Mouse (Mus musculus) liver, postnatal 0 days (tissue): ENCODE measurements at regions not wholly inside any gene's neighbourhood (a gene's known extent, or its start where the extent isn't known, plus 50 kb on each side); places are given as distances from the start of the nearest gene placed in this dataset.
"Not testable (repeated sequence)": the region's sequence is repeated elsewhere in the genome, so short reads cannot be mapped to it uniquely, and the experiment has no call there.

Source experiments
- ATAC-seq: fragments of 200-750 bp; cut with Nextera tagmentation; 2 replicates; pipeline ENCODE4 v1.8.0; 2017; ENCODE audit warnings: mild to moderate bottlenecking, moderate library complexity
- DNase-seq: peaks from one replicate; pipeline ENCODE4 v3.0.0-alpha.2; 2016
- H3K27ac ChIP-seq: fragments of 300-500 bp; sonication (generic); 2 replicates; pipeline ENCODE4 v1.5.1; 2014; ENCODE audit warnings: antibody characterized with exemption, moderate library complexity, mild to moderate bottlenecking, low read depth
- H3K27me3 ChIP-seq: fragments of 300-500 bp; sonication (generic); 2 replicates; pipeline ENCODE4 v1.6.1; 2014; ENCODE audit warnings: low read length, control low read depth, mixed read lengths; ENCODE audit not compliant: insufficient read depth
- H3K36me3 ChIP-seq: fragments of 300-500 bp; sonication (generic); replicated peaks from 2 replicates; pipeline ENCODE4 v1.6.1; 2014; ENCODE audit warnings: mild to moderate bottlenecking, control low read depth, low read length, moderate library complexity, mixed read lengths; ENCODE audit not compliant: insufficient read depth
- H3K4me1 ChIP-seq: fragments of 300-500 bp; sonication (generic); 2 replicates; pipeline ENCODE4 v1.6.1; 2014; ENCODE audit warnings: antibody characterized with exemption, mild to moderate bottlenecking, control low read depth; ENCODE audit not compliant: insufficient read depth
- H3K4me2 ChIP-seq: fragments of 300-500 bp; sonication (generic); 2 replicates; pipeline ENCODE4 v1.6.1; 2014; ENCODE audit warnings: low read depth, mild to moderate bottlenecking, low read length, moderate library complexity, mixed read lengths
- H3K4me3 ChIP-seq: fragments of 300-500 bp; sonication (generic); 2 replicates; pipeline ENCODE4 v1.5.1; 2014; ENCODE audit warnings: low read depth, low read length
- H3K9ac ChIP-seq: fragments of 300-500 bp; sonication (generic); replicated peaks from 2 replicates; pipeline ENCODE4 v1.6.1; 2014; ENCODE audit warnings: mild to moderate bottlenecking, moderate library complexity
- H3K9me3 ChIP-seq: fragments of 300-500 bp; sonication (generic); 2 replicates; pipeline ENCODE4 v1.6.1; 2016; ENCODE audit warnings: mild to moderate bottlenecking, control low read depth, low read length, mixed read lengths
- CTCF ChIP-seq: sonication (generic); IDR thresholded peaks from 2 replicates; pipeline ENCODE4 v1.5.1; 2016; ENCODE audit warnings: antibody characterized with exemption, low read depth
- EP300 ChIP-seq: IDR thresholded peaks from 2 replicates; pipeline ENCODE4 v1.6.1; 2016; ENCODE audit warnings: antibody characterized with exemption, low read depth, mild to moderate bottlenecking
- WGBS: fragments of 180-500 bp; shearing (Covaris S2); extraction: QIAGEN DNeasy Blood & Tissue Kit; methylation state at CpG from one replicate; pipeline ENCODE4 v1.1.7; 2014; ENCODE audit not compliant: insufficient replicate concordance; 5-methylcytosine and 5-hydroxymethylcytosine counted together

- H3K27ac ChIP-seq: no peak overlapping the region
- no peak for TF ChIP-seq EP300
- TF ChIP-seq CTCF: no peak
- H3K4me2 ChIP-seq: no peak overlapping the region
- whole genome bisulfite sequencing: 30% methylated on average over 3 of the region's 3 CpGs
- H3K27me3 ChIP-seq: no peaks in the 10 kb centered on the region
- ATAC-seq (no peak), DNase-seq (no peak)
- H3K9me3 ChIP-seq: no peaks in the 10 kb centered on the region
- H3K4me1 ChIP-seq: no peaks in the 10 kb centered on the region
- no peak overlapping the region for H3K4me3 ChIP-seq
- no peaks in the 10 kb centered on the region for H3K36me3 ChIP-seq
- H3K9ac ChIP-seq: no peak overlapping the region
Measured at GRCm38 (mm10) chr4:97476571-97477190, 293.7 kb upstream of the Gm10192 start.

- not testable (repeated sequence) for H3K9me3 ChIP-seq, H3K4me3 ChIP-seq, ATAC-seq, H3K4me2 ChIP-seq, H3K27ac ChIP-seq, H3K36me3 ChIP-seq, H3K4me1 ChIP-seq, H3K9ac ChIP-seq, H3K27me3 ChIP-seq, DNase-seq
- WGBS: 71% methylated on average over 8 of the region's 8 CpGs
Measured at GRCm38 (mm10) chr4:97473492-97473891, 290.5 kb upstream of the Gm10192 start.

DNA sequence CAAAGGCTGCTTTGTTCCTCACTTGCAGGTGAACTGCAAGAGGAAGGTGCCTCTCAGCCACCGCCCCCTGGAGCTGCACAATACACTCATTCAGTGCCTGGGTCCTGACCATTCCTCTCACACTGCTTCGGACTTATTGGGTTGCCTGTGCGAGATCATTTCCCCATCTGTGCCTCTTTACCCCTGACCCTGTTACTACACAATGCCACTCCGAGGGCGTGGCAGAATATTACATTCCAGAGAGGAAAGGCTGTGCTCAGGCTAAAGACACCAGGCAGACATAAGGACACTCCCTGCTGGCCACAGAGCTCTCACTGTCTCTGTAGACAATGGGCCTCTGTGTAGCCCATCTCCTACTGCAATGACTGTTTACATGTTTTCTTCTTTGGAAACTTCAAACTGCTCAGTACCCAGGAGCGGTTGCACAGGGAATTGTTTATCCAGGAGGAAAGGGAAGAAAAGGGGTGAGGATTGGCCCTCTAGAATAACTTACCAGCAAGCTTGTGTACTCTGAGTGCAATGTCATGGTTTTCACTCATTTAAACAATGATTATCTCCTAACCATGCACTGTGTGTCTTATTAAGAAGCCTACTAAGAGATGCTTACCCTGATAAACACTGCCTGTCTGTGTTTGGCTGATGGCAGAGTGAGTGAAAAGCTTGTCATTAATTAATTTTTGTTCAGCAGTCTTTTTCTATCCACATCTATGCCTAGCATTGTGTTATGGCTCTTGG lies 283.1 kb upstream of the Gm10192 start:
- H3K9me3 ChIP-seq: no peaks in the 10 kb centered on the region
- no peak overlapping the region for H3K4me2 ChIP-seq
- H3K4me1 ChIP-seq: no peaks in the 10 kb centered on the region
- WGBS: 54% methylated on average over 6 of the region's 6 CpGs
- ATAC-seq (no peak), DNase-seq (no peak)
- no peaks in the 10 kb centered on the region for H3K36me3 ChIP-seq
- H3K9ac ChIP-seq: no peak overlapping the region
- H3K4me3 ChIP-seq: no peak overlapping the region
- TF ChIP-seq CTCF (no peak), EP300 (no peak)
- H3K27ac ChIP-seq: no peak overlapping the region
- no peaks in the 10 kb centered on the region for H3K27me3 ChIP-seq

DNA sequence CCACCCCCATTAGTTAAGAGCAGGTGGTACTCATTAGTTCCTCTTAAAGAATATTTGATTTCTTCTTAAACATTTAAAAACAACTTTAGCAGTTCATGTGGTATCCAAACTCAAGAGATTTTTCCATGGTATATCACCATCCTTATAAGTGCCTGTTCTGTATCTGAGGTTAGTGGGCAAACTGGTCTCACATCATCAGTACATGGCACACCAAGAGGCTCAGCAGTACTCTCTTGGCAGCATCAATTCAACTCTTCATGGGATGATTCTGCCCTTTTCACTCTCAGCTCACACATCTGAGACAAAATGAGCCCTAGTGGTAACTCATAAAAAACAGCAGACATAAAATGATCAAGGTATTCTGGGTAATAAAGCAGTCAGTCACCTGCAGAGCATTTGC lies 282.6 kb upstream of the Gm10192 start:
- TF ChIP-seq CTCF (no peak), EP300 (no peak)
- H3K4me2 ChIP-seq: no peak overlapping the region

DNA sequence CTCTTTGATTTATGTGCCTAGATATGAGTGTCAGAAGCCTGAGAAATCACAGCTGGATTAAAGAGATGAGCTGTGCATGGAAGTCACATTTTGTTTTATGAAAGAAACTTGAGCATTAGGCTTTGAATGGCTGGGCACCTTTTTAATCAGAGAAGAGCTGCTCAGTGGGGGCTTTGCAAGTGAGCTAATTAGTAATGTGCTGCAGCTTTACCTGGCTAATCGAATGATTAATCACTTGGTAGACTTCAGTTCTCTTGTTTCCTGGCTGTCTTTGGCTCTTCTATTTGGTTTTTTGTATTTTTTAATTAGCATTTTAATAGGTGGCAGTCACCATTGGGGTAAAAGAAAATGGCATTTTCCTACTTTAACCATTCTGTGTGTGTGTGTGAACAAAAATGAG lies 278.2 kb upstream of the Gm10192 start:
- no peaks in the 10 kb centered on the region for H3K27me3 ChIP-seq
- H3K27ac ChIP-seq: no peak overlapping the region
- DNase-seq (no peak), ATAC-seq (no peak)
- no peak overlapping the region for H3K9ac ChIP-seq
- no peaks in the 10 kb centered on the region for H3K36me3 ChIP-seq
- 64% methylated on average over 1 of the region's 1 CpGs for WGBS
- no peaks in the 10 kb centered on the region for H3K4me1 ChIP-seq
- H3K9me3 ChIP-seq: no peaks in the 10 kb centered on the region
- no peak overlapping the region for H3K4me3 ChIP-seq
- no peak overlapping the region for H3K4me2 ChIP-seq
- TF ChIP-seq EP300: no peak
- no peak for TF ChIP-seq CTCF

More for the DNA sequence above, 282.6 kb upstream of the Gm10192 start:
- no peak overlapping the region for H3K27ac ChIP-seq
- no peak overlapping the region for H3K4me3 ChIP-seq
- H3K27me3 ChIP-seq: no peaks in the 10 kb centered on the region
- no peak overlapping the region for H3K9ac ChIP-seq
- no peaks in the 10 kb centered on the region for H3K4me1 ChIP-seq
- ATAC-seq (no peak), DNase-seq (no peak)
- H3K9me3 ChIP-seq: no peaks in the 10 kb centered on the region
- H3K36me3 ChIP-seq: no peaks in the 10 kb centered on the region

DNA sequence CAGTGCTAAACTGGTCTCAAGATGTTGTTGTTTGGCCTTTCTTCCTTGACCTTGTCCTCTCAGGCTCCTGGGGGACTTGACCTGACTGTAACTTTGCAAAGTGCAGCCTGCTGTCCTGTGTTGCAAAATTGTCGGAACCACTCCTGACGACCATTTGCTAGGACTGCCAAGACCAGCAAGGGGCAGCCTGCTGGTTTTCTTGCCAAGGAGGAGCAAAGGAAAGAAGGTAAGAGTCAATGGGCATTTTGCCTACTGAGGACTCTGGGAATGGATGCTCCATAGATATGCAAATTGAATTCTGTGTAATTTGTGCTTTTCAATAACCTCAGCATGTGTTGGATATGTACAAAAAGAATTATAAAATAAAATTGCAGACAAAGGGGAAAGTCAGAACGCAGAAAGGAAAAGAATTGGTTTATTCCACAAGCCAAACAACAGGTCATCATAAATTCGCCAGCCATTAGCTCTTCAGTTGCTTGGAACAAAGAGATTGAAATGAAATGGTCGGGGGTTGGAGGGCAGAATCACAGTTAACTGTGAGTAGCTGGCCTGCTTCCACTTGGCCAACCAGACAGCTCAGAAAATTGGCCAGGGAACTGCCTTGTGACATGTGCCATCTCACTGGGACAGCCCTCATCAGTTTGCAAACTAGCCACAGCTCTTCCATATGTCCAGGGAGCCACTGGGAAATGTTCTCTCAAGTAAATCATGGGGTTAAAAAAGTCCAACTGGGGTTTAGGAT lies 256.5 kb upstream of the Gm10192 start:
- no peaks in the 10 kb centered on the region for H3K4me1 ChIP-seq
- no peak overlapping the region for H3K9ac ChIP-seq
- H3K36me3 ChIP-seq: no peaks in the 10 kb centered on the region
- TF ChIP-seq CTCF: no peak
- no peak for TF ChIP-seq EP300
- 60% methylated on average over 5 of the region's 5 CpGs for WGBS
- no peak overlapping the region for H3K27ac ChIP-seq
- no peak overlapping the region for H3K4me3 ChIP-seq
- H3K4me2 ChIP-seq: no peak overlapping the region
- no peaks in the 10 kb centered on the region for H3K9me3 ChIP-seq
- no peak for DNase-seq
- no peak for ATAC-seq
- H3K27me3 ChIP-seq: no peaks in the 10 kb centered on the region
